8 mouse cellular contexts compared by ENCODE assay signal in genomic region chr2:170267152-170267551, GRCm38 (mm10).
DNase-seq lines count a peak whose midpoint lies in the region; ATAC-seq and TF ChIP-seq lines count a peak whose summit lies in the region.

No protein-coding gene starts in this region.

- peak overlapping the region; percentile 26 for H3K4me3 ChIP-seq in kidney, embryonic 14.5 days (ENCODE audit: low read length)
- peak overlapping the region; percentile 36 for H3K4me3 ChIP-seq in hindbrain, embryonic 16.5 days (ENCODE audit: low read length)
- H3K4me3 ChIP-seq in lung, adult 2 months (replicated peaks; ENCODE audit: extremely low read depth, low read depth, low read length), result peak overlapping the region; percentile 9
- peak overlapping the region; percentile 22; the same call in 1 of the 2 replicates for H3K4me3 ChIP-seq in stomach, embryonic 15.5 days (replicated peaks)

- no peak for DNase-seq in kidney, adult 8-10 months
- peak; percentile 39 for DNase-seq in lung, adult 2 months

- no peaks in the 10 kb centered on the region for H3K9me3 ChIP-seq in kidney, embryonic 14.5 days (ENCODE audit: control insufficient read depth, low read length)
- no peaks in the 10 kb centered on the region for H3K9me3 ChIP-seq in hindbrain, embryonic 16.5 days (ENCODE audit: control insufficient read depth, low read length)
- H3K9me3 ChIP-seq in stomach, embryonic 15.5 days, result no peaks in the 10 kb centered on the region

- peak overlapping the region; percentile 72 for H3K27ac ChIP-seq in kidney, embryonic 14.5 days (ENCODE audit: low read depth, low read length)
- no peak overlapping the region for H3K27ac ChIP-seq in hindbrain, embryonic 16.5 days (ENCODE audit: low read depth, low read length)
- peak overlapping the region; percentile 81 for H3K27ac ChIP-seq in stomach, embryonic 15.5 days

- 3% methylated on average over 12 of the region's 12 CpGs for WGBS in kidney, embryonic 14.5 days
- WGBS in hindbrain, embryonic 16.5 days, result 12% methylated on average over 12 of the region's 12 CpGs
- WGBS in lung, adult 2 months, result 12% methylated on average over 12 of the region's 12 CpGs
- WGBS in stomach, embryonic 15.5 days, result 8% methylated on average over 12 of the region's 12 CpGs

- TF ChIP-seq POLR2A in lung, adult 2 months (IDR thresholded peaks at IDR 0.05; ENCODE audit: borderline replicate concordance, extremely low read depth, low read depth, low read length), result no peak

- H3K9ac ChIP-seq in kidney, embryonic 14.5 days (ENCODE audit: low read depth, low read length), result peak overlapping the region; percentile 7; the same call in 1 of the 2 replicates
- H3K9ac ChIP-seq in hindbrain, embryonic 16.5 days (ENCODE audit: low read depth, low read length), result peak overlapping the region; percentile 1
- H3K9ac ChIP-seq in stomach, embryonic 15.5 days, result no peak overlapping the region

- H3K36me3 ChIP-seq in kidney, embryonic 14.5 days (ENCODE audit: control insufficient read depth, insufficient read depth, low read length), result no peaks in the 10 kb centered on the region
- H3K36me3 ChIP-seq in hindbrain, embryonic 16.5 days (ENCODE audit: control insufficient read depth, insufficient read depth, low read length), result no peaks in the 10 kb centered on the region
- no peaks in the 10 kb centered on the region for H3K36me3 ChIP-seq in stomach, embryonic 15.5 days

- ATAC-seq in kidney, embryonic 14.5 days (ENCODE audit: low FRiP score, low TSS enrichment), result no peak
- ATAC-seq in hindbrain, embryonic 16.5 days, result no peak
- ATAC-seq in stomach, embryonic 15.5 days (ENCODE audit: insufficient read depth, low FRiP score, low read depth), result no peak
- ATAC-seq in inflammation-experienced regulatory T-cells, adult 6 months, result no peak
- ATAC-seq in cerebellum, adult (ENCODE audit: insufficient number of reproducible peaks, low FRiP score, low TSS enrichment), result no peak
- ATAC-seq in megakaryocyte, adult 5-6 weeks (ENCODE audit: poor library complexity, severe bottlenecking), result no peak

- H3K27me3 ChIP-seq in kidney, embryonic 14.5 days (ENCODE audit: control insufficient read depth, insufficient read depth, low read length), result no peaks in the 10 kb centered on the region
- no peaks in the 10 kb centered on the region for H3K27me3 ChIP-seq in hindbrain, embryonic 16.5 days (replicated peaks; ENCODE audit: control insufficient read depth, insufficient read depth, low read length)
- H3K27me3 ChIP-seq in stomach, embryonic 15.5 days (replicated peaks), result no peaks in the 10 kb centered on the region

- no peak for TF ChIP-seq CTCF in lung, adult 2 months (IDR thresholded peaks at IDR 0.05; ENCODE audit: insufficient read depth, low read length)

- H3K4me1 ChIP-seq in kidney, embryonic 14.5 days (ENCODE audit: control insufficient read depth, insufficient read depth, low read length), result peaks cover 22% of the 10 kb centered on the region
- H3K4me1 ChIP-seq in hindbrain, embryonic 16.5 days (ENCODE audit: control insufficient read depth, insufficient read depth, low read depth, low read length), result no peaks in the 10 kb centered on the region; the same call in 1 of the 2 replicates
- peaks cover 15% of the 10 kb centered on the region for H3K4me1 ChIP-seq in lung, adult 2 months (ENCODE audit: control insufficient read depth, insufficient read depth, low read length)
- H3K4me1 ChIP-seq in stomach, embryonic 15.5 days, result peaks cover 19% of the 10 kb centered on the region

- peak overlapping the region; percentile 36 for H3K4me2 ChIP-seq in kidney, embryonic 14.5 days (replicated peaks; ENCODE audit: low read depth, low read length)
- H3K4me2 ChIP-seq in hindbrain, embryonic 16.5 days (ENCODE audit: low read length), result peak overlapping the region; percentile 61
- H3K4me2 ChIP-seq in stomach, embryonic 15.5 days, result peak overlapping the region; percentile 49
